Mouse (Mus musculus) pancreas, adult 10 weeks (tissue): ENCODE measurements around the gene Inafm2. TPM values are rescaled to one million over a fixed set of nuclear protein-coding genes. Genes with fewer than 3 reads are reported as not detected.

ENCODE experiments used
- polyA plus RNA-seq: library from polyadenylated mRNA; stranded (reverse); fragments of 350-450 nt; fragmentation: Illumina TruSeq; extraction: RNeasy Lipid Tissue Mini Kit (QIAGEN cat#74804); gene quantifications from one replicate; pipeline ENCODE4 v1.2.3, GENCODE M21; 2015; ENCODE audit warnings: low read depth, low replicate concordance; ENCODE audit not compliant: insufficient read depth

The Inafm2 gene
- 2.5 TPM for polyA plus RNA-seq

DNA sequence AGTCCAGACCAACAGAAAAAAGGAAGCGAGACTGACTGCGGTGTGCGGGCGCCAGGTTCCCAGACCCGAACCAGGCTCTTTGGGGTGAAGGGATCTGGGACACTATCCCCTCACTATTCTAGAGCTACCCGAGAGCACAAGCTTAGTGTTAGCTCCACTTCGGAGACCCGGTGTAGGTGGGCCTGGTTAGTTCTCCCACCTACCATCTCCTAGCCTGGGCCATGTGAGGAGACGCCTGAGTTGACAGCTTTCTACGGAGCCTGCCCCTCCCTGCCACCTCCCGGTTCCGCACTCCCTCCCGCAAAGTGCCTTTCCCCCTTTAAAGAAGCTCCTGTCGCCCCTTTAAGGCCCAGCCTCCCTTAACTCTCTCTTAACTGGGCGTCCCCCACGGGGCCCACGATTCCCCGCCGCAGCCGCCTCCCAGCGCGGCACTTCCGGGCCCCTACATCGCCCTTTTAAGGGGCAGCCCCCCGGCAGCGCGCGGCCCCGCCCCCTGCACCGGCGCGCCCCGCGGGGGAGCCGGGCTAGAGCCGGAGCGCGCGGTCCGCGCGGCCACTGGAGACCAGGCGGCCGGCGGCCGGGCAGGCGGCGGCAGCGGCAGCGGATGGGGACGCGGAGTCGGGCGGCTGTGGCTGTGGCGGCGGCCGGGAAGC, at the start of gene Inafm2:
TSS of gene Inafm2 (plus strand) at position 527 of the 653 bp plus-strand sequence.

DNA sequence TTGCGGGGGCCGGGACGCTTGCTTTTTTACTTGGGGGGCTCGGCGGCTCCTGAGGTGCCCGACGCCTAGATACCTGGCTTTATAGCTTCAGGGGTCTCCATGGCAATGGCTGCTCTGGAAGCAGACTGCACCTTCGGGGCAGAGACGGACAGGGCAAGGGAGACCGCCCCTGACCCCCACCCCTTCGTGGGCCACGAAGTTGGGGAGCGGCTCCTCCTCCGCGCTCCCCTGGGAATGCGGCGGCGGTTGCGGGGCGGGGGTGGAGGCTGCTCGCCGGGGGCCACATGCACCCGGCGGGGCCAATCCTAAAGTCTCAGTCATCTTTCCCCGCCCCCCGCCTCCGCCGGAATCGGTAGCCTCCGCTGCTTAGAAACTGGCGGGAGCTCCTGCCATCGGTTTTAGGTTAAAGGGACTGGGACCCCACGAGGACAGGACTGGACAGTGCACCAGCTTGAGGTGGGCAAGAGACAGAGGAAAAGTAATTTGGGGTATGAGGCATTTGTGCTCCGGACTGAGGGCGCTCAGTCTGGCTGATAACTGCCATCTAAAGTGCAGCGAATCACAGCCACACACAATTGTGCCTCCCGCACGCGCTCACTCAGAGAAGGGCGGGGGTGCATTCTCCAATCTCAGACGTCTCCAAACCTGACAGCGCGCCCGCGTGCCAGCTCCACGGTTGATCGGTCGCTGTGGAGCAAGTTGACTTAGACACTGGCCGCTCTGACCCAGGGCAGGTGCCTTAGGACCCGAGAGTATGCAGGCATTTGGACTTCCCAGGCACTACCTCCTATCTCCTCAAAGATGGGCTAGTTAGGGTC, 41.4 kb upstream of the Inafm2 start, which contains the start of gene Ankrd63:
TSS of gene Ankrd63 (minus strand) at position 51 of the 818 bp plus-strand sequence.

GRCm38 (mm10) chr2:118728337-118728736, 17.2 kb upstream of the Inafm2 start, which contains the start of gene Plcb2:
Gene Plcb2, minus strand, starts transcription at chr2:118728438.

GRCm38 (mm10) chr2:118761906-118762783, 16.6 kb downstream of the Inafm2 start, which contains the start of gene Ccdc9b:
Gene Ccdc9b, minus strand, starts transcription at chr2:118762661.

GRCm38 (mm10) chr2:118772158-118772874, 26.8 kb downstream of the Inafm2 start, which contains the start of gene Phgr1:
Gene Phgr1, plus strand, starts transcription at chr2:118772769.

GRCm38 (mm10) chr2:118779504-118780480, 34.2 kb downstream of the Inafm2 start, which contains the start of gene Disp2:
Gene Disp2, plus strand, starts transcription at chr2:118779719.

Other genes with a start within 250 kb of the Inafm2 start
- gene Bmf, start 196.1 kb upstream of the Inafm2 start, polyA plus RNA-seq = 2.7 TPM
- gene Bub1b, start 147.5 kb upstream of the Inafm2 start, polyA plus RNA-seq = 1.1 TPM
- gene Pak6, start 82.5 kb upstream of the Inafm2 start, polyA plus RNA-seq = 2.2 TPM
- gene Ankrd63, start 41.8 kb upstream of the Inafm2 start, polyA plus RNA-seq = not detected
- 0.33 TPM for gene Plcb2, start 17.3 kb upstream of the Inafm2 start, polyA plus RNA-seq
- gene Ccdc9b, start 16.9 kb downstream of the Inafm2 start, polyA plus RNA-seq = 4.7 TPM
- not detected for gene Phgr1, start 27.0 kb downstream of the Inafm2 start, polyA plus RNA-seq
- 7.6 TPM for gene Disp2, start 34.0 kb downstream of the Inafm2 start, polyA plus RNA-seq
- gene Knstrn, start 68.2 kb downstream of the Inafm2 start, polyA plus RNA-seq = not detected
- 65.2 TPM for gene Ivd, start 116.2 kb downstream of the Inafm2 start, polyA plus RNA-seq
- 3.0 TPM for gene Bahd1, start 154.6 kb downstream of the Inafm2 start, polyA plus RNA-seq
- gene Chst14, start 180.7 kb downstream of the Inafm2 start, polyA plus RNA-seq = 2.5 TPM